Mouse (Mus musculus): ENCODE data around the gene Bloc1s6. TPM values are rescaled to one million over a fixed set of nuclear protein-coding genes. Genes with fewer than 3 reads are reported as not detected.

The Bloc1s6 gene
- polyA plus RNA-seq, 1 experiment, result 36.4 TPM

- Histone ChIP-seq H3K4me3 (ENCODE audit: insufficient read depth, low read length) (no peak overlapping the region), H3K27ac (ENCODE audit: insufficient read depth, low read length) (no peak overlapping the region), H3K4me1 (ENCODE audit: control insufficient read depth, insufficient read depth, low read length) (no peaks in the 10 kb centered on the region)
- TF ChIP-seq CTCF (IDR thresholded peaks at IDR 0.05; ENCODE audit: borderline replicate concordance, insufficient read depth, low read length) (no peak), POLR2A (IDR thresholded peaks at IDR 0.05; ENCODE audit: low read depth, low read length) (no peak)
These were observed 21.5 kb downstream of the Bloc1s6 start for GRCm38 (mm10) chr2:122759791-122760190.

DNA sequence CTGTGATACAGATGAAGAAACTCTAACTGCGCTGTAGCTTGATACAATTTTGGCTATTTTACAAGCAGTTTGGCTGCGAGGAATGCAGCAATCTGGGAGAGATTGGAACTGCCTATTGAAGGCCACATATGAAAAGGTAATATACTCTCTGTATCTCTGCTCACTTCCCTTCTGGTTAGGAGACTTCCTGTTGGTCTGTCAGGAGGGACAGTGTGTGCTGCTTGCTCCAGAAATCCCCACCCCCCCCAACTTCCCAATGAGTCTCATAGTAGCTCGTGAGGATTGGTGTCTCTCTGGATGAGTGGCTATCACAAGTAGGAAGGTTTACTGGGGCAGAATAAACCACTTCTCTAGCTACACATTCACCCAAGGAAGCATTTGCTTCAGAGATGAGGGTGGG, 24.7 kb downstream of the Bloc1s6 start:
- TF ChIP-seq CTCF (IDR thresholded peaks at IDR 0.05; ENCODE audit: borderline replicate concordance, insufficient read depth, low read length) (no peak), POLR2A (IDR thresholded peaks at IDR 0.05; ENCODE audit: low read depth, low read length) (no peak)
- H3K4me1 ChIP-seq (ENCODE audit: control insufficient read depth, insufficient read depth, low read length), result no peaks in the 10 kb centered on the region
- no peak overlapping the region for H3K27ac ChIP-seq (ENCODE audit: insufficient read depth, low read length)
- H3K4me3 ChIP-seq (ENCODE audit: insufficient read depth, low read length), result no peak overlapping the region

DNA sequence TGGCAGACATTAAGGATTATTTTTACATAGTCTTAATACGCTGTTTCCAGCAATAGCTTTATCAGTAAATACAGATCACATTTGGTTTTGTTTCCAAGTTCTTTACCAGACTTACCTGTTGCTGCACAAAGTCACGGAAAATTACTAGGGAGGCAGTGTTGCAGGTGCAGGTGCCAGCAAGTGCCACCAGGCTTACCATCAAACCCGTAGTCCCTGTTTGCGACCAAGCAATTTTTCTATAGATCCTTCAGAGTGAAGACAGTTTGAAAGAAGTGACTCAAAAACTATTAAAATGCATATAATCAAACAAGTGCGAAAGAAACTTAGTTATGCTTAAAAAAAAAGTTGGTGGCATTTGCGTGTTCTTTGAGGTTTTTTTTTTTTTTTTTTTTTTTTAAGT, 26.2 kb downstream of the Bloc1s6 start:
- H3K4me3 ChIP-seq (ENCODE audit: insufficient read depth, low read length), result no peak overlapping the region
- TF ChIP-seq CTCF (IDR thresholded peaks at IDR 0.05; ENCODE audit: borderline replicate concordance, insufficient read depth, low read length), result no peak
- no peak for TF ChIP-seq POLR2A (IDR thresholded peaks at IDR 0.05; ENCODE audit: low read depth, low read length)
- H3K27ac ChIP-seq (ENCODE audit: insufficient read depth, low read length), result no peak overlapping the region
- H3K4me1 ChIP-seq (ENCODE audit: control insufficient read depth, insufficient read depth, low read length), result no peaks in the 10 kb centered on the region

DNA sequence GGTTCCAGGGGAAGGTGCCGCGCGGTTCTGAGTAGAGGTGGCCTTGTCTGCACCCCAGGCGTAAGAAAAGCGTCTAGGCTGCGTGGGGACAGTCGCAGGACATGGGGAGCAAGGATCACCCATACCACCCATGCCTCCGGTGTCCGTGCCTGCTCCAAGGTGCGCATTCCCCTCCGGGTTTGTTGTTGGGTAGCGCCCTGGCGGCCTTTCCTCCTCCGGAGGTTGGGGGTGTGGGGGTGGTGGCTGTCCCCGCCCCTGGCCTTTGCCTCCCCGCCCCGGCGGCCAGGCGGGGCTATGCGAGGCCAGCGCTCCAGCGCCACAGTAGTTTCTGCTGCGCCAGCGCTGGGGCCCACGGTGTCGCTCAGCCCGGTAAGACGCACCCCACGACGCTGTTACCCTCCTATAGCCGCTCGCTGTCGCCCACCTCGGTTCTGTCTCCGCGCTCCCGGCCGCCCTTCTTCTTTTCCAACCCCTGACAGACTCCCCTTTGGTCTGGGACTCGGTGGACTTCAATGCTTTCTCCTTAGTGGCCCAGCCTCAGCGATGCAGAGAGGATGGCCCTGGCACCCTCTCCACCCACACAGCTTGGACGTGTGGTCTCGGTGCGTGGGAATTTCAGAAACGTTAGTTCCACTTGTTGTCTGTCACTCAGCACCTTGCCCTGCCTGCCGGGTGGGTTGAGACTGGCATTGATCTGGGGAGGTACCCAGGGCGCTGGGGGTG, 26.9 kb downstream of the Bloc1s6 start, which contains the start of gene Sqor:
Gene Sqor (plus strand): TSS at position 167 of the 723 bp plus-strand sequence.
- peak within 1 kb of the TSS; percentile 58 for H3K4me3 ChIP-seq (ENCODE audit: insufficient read depth, low read length)
- H3K4me1 ChIP-seq (ENCODE audit: control insufficient read depth, insufficient read depth, low read length), result no peaks in the 10 kb centered on the region
- TF ChIP-seq CTCF (IDR thresholded peaks at IDR 0.05; ENCODE audit: borderline replicate concordance, insufficient read depth, low read length) (no peak), POLR2A (IDR thresholded peaks at IDR 0.05; ENCODE audit: low read depth, low read length) (peak; percentile 83)
- H3K27ac ChIP-seq (ENCODE audit: insufficient read depth, low read length), result no peak within 1 kb of the TSS

- no peak for TF ChIP-seq CTCF (IDR thresholded peaks at IDR 0.05; ENCODE audit: borderline replicate concordance, insufficient read depth, low read length)
- TF ChIP-seq POLR2A (IDR thresholded peaks at IDR 0.05; ENCODE audit: low read depth, low read length), result no peak
- Histone ChIP-seq H3K4me3 (ENCODE audit: insufficient read depth, low read length) (peak overlapping the region; percentile 58), H3K27ac (ENCODE audit: insufficient read depth, low read length) (no peak overlapping the region), H3K4me1 (ENCODE audit: control insufficient read depth, insufficient read depth, low read length) (no peaks in the 10 kb centered on the region)
These were observed 27.5 kb downstream of the Bloc1s6 start for GRCm38 (mm10) chr2:122765794-122766145.

- no peaks in the 10 kb centered on the region; the same call in 1 of the 2 replicates for H3K4me1 ChIP-seq (ENCODE audit: control insufficient read depth, insufficient read depth, low read length)
- no peak overlapping the region for H3K27ac ChIP-seq (ENCODE audit: insufficient read depth, low read length)
- no peak overlapping the region for H3K4me3 ChIP-seq (ENCODE audit: insufficient read depth, low read length)
- TF ChIP-seq CTCF (IDR thresholded peaks at IDR 0.05; ENCODE audit: borderline replicate concordance, insufficient read depth, low read length) (no peak), POLR2A (IDR thresholded peaks at IDR 0.05; ENCODE audit: low read depth, low read length) (no peak)
These were observed 32.7 kb downstream of the Bloc1s6 start for GRCm38 (mm10) chr2:122771002-122771401.

DNA sequence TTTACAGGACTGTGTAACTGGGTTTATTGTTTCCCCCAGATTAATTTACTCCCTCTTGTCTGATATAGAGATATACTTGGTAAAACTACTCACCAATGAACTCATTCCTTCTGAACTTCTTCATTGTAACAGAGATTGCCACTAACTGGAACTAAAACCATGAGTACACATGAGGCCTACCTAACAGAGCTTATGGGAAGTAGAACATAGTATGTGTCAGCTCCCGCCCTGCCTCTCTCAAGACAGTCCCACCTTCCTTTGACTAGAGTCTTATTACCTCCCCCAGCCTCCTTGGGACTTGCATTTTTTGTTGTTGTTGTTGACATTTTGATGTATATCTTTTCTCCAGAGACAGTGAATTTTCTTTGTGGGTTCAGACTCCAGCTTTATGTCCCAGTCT, 34.6 kb downstream of the Bloc1s6 start:
- no peak overlapping the region for H3K27ac ChIP-seq (ENCODE audit: insufficient read depth, low read length)
- H3K4me3 ChIP-seq (ENCODE audit: insufficient read depth, low read length), result no peak overlapping the region
- no peaks in the 10 kb centered on the region; the same call in 1 of the 2 replicates for H3K4me1 ChIP-seq (ENCODE audit: control insufficient read depth, insufficient read depth, low read length)
- TF ChIP-seq POLR2A (IDR thresholded peaks at IDR 0.05; ENCODE audit: low read depth, low read length) (no peak), CTCF (IDR thresholded peaks at IDR 0.05; ENCODE audit: borderline replicate concordance, insufficient read depth, low read length) (no peak)

DNA sequence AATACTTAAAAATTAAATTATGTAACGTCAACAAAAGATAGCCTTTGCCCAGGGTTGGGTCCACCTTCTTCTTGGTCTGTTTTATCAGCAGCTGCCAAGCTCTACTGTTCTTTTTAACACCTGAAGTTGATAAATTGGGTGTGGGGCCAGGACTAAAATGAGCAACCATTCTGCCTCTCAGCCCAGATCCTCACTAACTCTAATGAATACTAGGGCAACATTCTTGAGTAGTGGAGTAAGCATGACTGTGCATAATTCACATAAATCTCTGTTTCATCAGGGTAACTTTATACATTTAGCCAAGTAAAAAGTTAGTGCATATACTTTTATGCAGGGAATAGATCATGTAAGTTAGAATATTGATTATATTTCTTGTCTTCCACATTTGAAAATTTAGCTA, 37.2 kb downstream of the Bloc1s6 start:
- Histone ChIP-seq H3K4me3 (ENCODE audit: insufficient read depth, low read length) (no peak overlapping the region), H3K27ac (ENCODE audit: insufficient read depth, low read length) (peak overlapping the region; percentile 67)
- TF ChIP-seq CTCF (IDR thresholded peaks at IDR 0.05; ENCODE audit: borderline replicate concordance, insufficient read depth, low read length), result no peak
- TF ChIP-seq POLR2A (IDR thresholded peaks at IDR 0.05; ENCODE audit: low read depth, low read length), result no peak

GRCm38 (mm10) chr2:122776823-122777222, 38.5 kb downstream of the Bloc1s6 start:
- H3K4me1 ChIP-seq (ENCODE audit: control insufficient read depth, insufficient read depth, low read length), result no peaks in the 10 kb centered on the region; the same call in 1 of the 2 replicates
- TF ChIP-seq CTCF (IDR thresholded peaks at IDR 0.05; ENCODE audit: borderline replicate concordance, insufficient read depth, low read length), result no peak
- TF ChIP-seq POLR2A (IDR thresholded peaks at IDR 0.05; ENCODE audit: low read depth, low read length), result no peak
- H3K27ac ChIP-seq (ENCODE audit: insufficient read depth, low read length), result no peak overlapping the region
- H3K4me3 ChIP-seq (ENCODE audit: insufficient read depth, low read length), result no peak overlapping the region

More for the DNA sequence above, 37.2 kb downstream of the Bloc1s6 start:
- H3K4me1 ChIP-seq (ENCODE audit: control insufficient read depth, insufficient read depth, low read length), result no peaks in the 10 kb centered on the region; the same call in 1 of the 2 replicates

GRCm38 (mm10) chr2:122779967-122780366, 41.7 kb downstream of the Bloc1s6 start:
- no peak for TF ChIP-seq CTCF (IDR thresholded peaks at IDR 0.05; ENCODE audit: borderline replicate concordance, insufficient read depth, low read length)
- H3K4me1 ChIP-seq (ENCODE audit: control insufficient read depth, insufficient read depth, low read length), result no peaks in the 10 kb centered on the region; the same call in 1 of the 2 replicates

More at GRCm38 (mm10) chr2:122779967-122780366, 41.7 kb downstream of the Bloc1s6 start:
- H3K27ac ChIP-seq (ENCODE audit: insufficient read depth, low read length), result no peak overlapping the region
- no peak overlapping the region for H3K4me3 ChIP-seq (ENCODE audit: insufficient read depth, low read length)
